Mouse (Mus musculus) hindbrain, embryonic 13.5 days (tissue): ENCODE results near the gene Otop3. TPM values are rescaled to one million over a fixed set of nuclear protein-coding genes. Genes with fewer than 3 reads are reported as not detected.
"Not testable (repeated sequence)": the region's sequence is repeated elsewhere in the genome, so short reads cannot be mapped to it uniquely, and the experiment has no call there.

ENCODE experiments used
- ATAC-seq: fragments of 200-750 bp; cut with Nextera tagmentation; 2 replicates; pipeline ENCODE4 v1.8.0; 2017; ENCODE audit warnings: moderate TSS enrichment; ENCODE audit not compliant: low FRiP score
- H3K27ac ChIP-seq: fragments of 300-500 bp; sonication (generic); 2 replicates; pipeline ENCODE4 v1.5.1; 2015; ENCODE audit warnings: inconsistent platforms, mild to moderate bottlenecking, moderate library complexity
- H3K27me3 ChIP-seq: fragments of 300-500 bp; sonication (generic); 2 replicates; pipeline ENCODE4 v1.6.1; 2015; ENCODE audit warnings: mild to moderate bottlenecking, inconsistent platforms
- H3K36me3 ChIP-seq: fragments of 300-500 bp; sonication (generic); 2 replicates; pipeline ENCODE4 v1.6.1; 2015; ENCODE audit warnings: mild to moderate bottlenecking, inconsistent platforms
- H3K4me1 ChIP-seq: fragments of 300-500 bp; sonication (generic); replicated peaks from 2 replicates; pipeline ENCODE4 v1.6.1; 2015; ENCODE audit warnings: inconsistent platforms
- H3K4me2 ChIP-seq: fragments of 300-500 bp; sonication (generic); 2 replicates; pipeline ENCODE4 v1.6.1; 2015; ENCODE audit warnings: inconsistent platforms, mild to moderate bottlenecking, moderate library complexity
- H3K4me3 ChIP-seq: fragments of 300-500 bp; sonication (generic); 2 replicates; pipeline ENCODE4 v1.5.1; 2015; ENCODE audit warnings: mild to moderate bottlenecking, inconsistent platforms
- H3K9ac ChIP-seq: fragments of 300-500 bp; sonication (generic); 2 replicates; pipeline ENCODE4 v1.6.1; 2015; ENCODE audit warnings: mild to moderate bottlenecking, inconsistent platforms
- H3K9me3 ChIP-seq: fragments of 300-500 bp; sonication (generic); 2 replicates; pipeline ENCODE4 v1.6.1; 2016; ENCODE audit warnings: inconsistent platforms
- WGBS: fragments of 180-500 bp; shearing (Covaris S2); methylation state at CpG from one replicate; pipeline ENCODE4 v1.1.7; 2015; 5-methylcytosine and 5-hydroxymethylcytosine counted together
- polyA plus RNA-seq: library from polyadenylated mRNA; unstranded; fragments of >200 nt; fragmentation: Nextera tagmentation; extraction: Ambion mirVana; gene quantifications from 2 replicates; pipeline ENCODE4 v1.2.1, GENCODE M21; 2015

Otop3 gene
- polyA plus RNA-seq, 1 experiment from 2014 or later, result 1.1 TPM

GRCm38 (mm10) chr11:115383701-115384474, 49.4 kb downstream of the Otop3 start:
- Histone ChIP-seq H3K27ac (peak overlapping the region; percentile 97), H3K4me2 (peak overlapping the region; percentile 93), H3K36me3 (no peaks in the 10 kb centered on the region; the same call in 1 of the 2 replicates), H3K4me1 (peaks cover 50% of the 10 kb centered on the region), H3K9ac (peak overlapping the region; percentile 97), H3K4me3 (peak overlapping the region; percentile 86), H3K9me3 (no peaks in the 10 kb centered on the region), H3K27me3 (no peaks in the 10 kb centered on the region)
- 36% methylated on average over 16 of the region's 16 CpGs for WGBS
- 0 out of 2 replicates have a peak, but pooled peaks have one; percentile 19 for ATAC-seq

GRCm38 (mm10) chr11:115384587-115384986, 50.1 kb downstream of the Otop3 start:
- no peaks in the 10 kb centered on the region for H3K27me3 ChIP-seq
- H3K4me3 ChIP-seq, result peak overlapping the region; percentile 86; the same call in 1 of the 2 replicates
- WGBS, result 81% methylated on average over 5 of the region's 5 CpGs
- peak overlapping the region; percentile 93 for H3K4me2 ChIP-seq
- ATAC-seq, result no peak
- peaks cover 50% of the 10 kb centered on the region for H3K4me1 ChIP-seq
- no peaks in the 10 kb centered on the region for H3K9me3 ChIP-seq
- H3K27ac ChIP-seq, result peak overlapping the region; percentile 97
- H3K9ac ChIP-seq, result peak overlapping the region; percentile 97; the same call in 1 of the 2 replicates
- H3K36me3 ChIP-seq, result peaks cover 2% of the 10 kb centered on the region

DNA sequence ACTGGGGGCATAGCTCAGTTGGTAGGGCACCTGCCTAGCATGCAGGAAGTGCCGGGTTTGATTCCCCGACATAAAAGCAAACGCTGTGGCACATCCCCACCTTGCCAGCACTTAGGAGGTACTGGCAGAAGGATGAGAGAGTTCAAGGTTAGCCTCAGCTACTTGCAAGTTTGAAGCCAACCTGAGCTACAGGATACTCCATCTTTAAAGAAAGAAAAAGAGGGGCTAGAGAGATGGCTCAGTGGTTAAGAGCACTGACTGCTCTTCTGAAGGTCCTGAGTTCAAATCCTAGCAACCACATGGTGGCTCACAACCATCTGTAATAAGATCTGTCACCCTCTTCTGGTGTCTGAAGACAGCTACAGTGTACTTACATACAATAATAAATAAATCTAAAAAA, 52.3 kb downstream of the Otop3 start:
- Histone ChIP-seq H3K36me3 (peaks cover 23% of the 10 kb centered on the region), H3K4me1 (peaks cover 45% of the 10 kb centered on the region)
- H3K4me3 ChIP-seq, H3K9me3 ChIP-seq, H3K27ac ChIP-seq, H3K9ac ChIP-seq, H3K4me2 ChIP-seq, H3K27me3 ChIP-seq, ATAC-seq: not testable (repeated sequence)
- 85% methylated on average over 3 of the region's 3 CpGs for WGBS

DNA sequence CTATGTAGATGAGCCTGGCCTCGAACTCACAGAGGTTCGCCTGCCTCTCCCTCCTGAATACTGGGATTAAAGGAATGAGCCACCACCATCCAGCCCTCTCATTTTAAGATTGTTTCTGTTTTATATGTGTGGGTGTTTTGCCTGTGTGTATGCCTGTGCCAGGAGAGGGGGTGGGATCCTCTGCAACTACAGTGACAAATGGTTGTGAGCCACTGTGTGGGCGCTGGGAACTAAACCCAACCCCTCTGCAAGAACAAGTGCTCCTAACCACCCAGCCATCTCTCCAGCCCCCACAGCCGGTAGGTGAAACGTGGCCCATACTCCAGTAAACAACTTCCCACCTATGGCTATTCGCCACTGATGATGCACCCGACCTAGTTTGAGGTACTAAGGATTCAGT, 56.8 kb downstream of the Otop3 start:
- ATAC-seq, result no peak
- Histone ChIP-seq H3K36me3 (peaks cover 68% of the 10 kb centered on the region), H3K27me3 (0 out of 2 replicates have a peak, but pooled peaks cover 3% of the 10 kb centered on the region), H3K4me1 (peaks cover 6% of the 10 kb centered on the region), H3K4me3 (no peak overlapping the region), H3K9me3 (no peaks in the 10 kb centered on the region), H3K27ac (no peak overlapping the region), H3K4me2 (no peak overlapping the region), H3K9ac (no peak overlapping the region)
- WGBS, result 91% methylated on average over 7 of the region's 7 CpGs

- H3K4me2 ChIP-seq, result no peak overlapping the region
- WGBS, result 68% methylated on average over 33 of the region's 34 CpGs
- no peak; the same call in 1 of the 2 replicates for ATAC-seq
These were observed 59.3 kb downstream of the Otop3 start for GRCm38 (mm10) chr11:115393721-115394325.

More at GRCm38 (mm10) chr11:115393721-115394325, 59.3 kb downstream of the Otop3 start:
- Histone ChIP-seq H3K36me3 (peaks cover 74% of the 10 kb centered on the region), H3K4me1 (no peaks in the 10 kb centered on the region), H3K4me3 (no peak overlapping the region), H3K9me3 (no peaks in the 10 kb centered on the region), H3K27me3 (0 out of 2 replicates have a peak, but pooled peaks cover 3% of the 10 kb centered on the region), H3K27ac (no peak overlapping the region), H3K9ac (no peak overlapping the region)

Other genes starting within 250 kb of the Otop3 start
- 0.99 and 1.4 TPM in 2 replicates for gene Rab37, start 243.3 kb upstream of the Otop3 start, polyA plus RNA-seq
- 0.12 and 0.27 TPM in 2 replicates for gene Cd300lf, start 200.7 kb upstream of the Otop3 start, polyA plus RNA-seq
- gene Slc9a3r1, start 171.4 kb upstream of the Otop3 start, polyA plus RNA-seq, result 42.2 and 55.2 TPM in 2 replicates
- 11.2 and 12.1 TPM in 2 replicates for gene Tmem104, start 147.2 kb upstream of the Otop3 start, polyA plus RNA-seq
- gene Nat9, start 146.9 kb upstream of the Otop3 start, polyA plus RNA-seq, result 21.5 and 22.0 TPM in 2 replicates
- 0.22 TPM in 2 replicates for gene Grin2c, start 67.5 kb upstream of the Otop3 start, polyA plus RNA-seq
- gene Fdxr, start 57.7 kb upstream of the Otop3 start, polyA plus RNA-seq, result 18.1 and 20.8 TPM in 2 replicates
- 0.73 and 0.79 TPM in 2 replicates for gene Fads6, start 37.1 kb upstream of the Otop3 start, polyA plus RNA-seq
- not detected in 2 replicates for gene Otop2, start 27.6 kb upstream of the Otop3 start, polyA plus RNA-seq
- gene Ush1g, start 12.7 kb upstream of the Otop3 start, polyA plus RNA-seq, result 0.06 and 0.14 TPM in 2 replicates
- gene Hid1, start 33.0 kb downstream of the Otop3 start, polyA plus RNA-seq, result 41.8 and 42.9 TPM in 2 replicates
- gene Cdr2l, start 47.2 kb downstream of the Otop3 start, polyA plus RNA-seq, result 22.4 and 23.2 TPM in 2 replicates
- 196 and 205 TPM in 2 replicates for gene Mrpl58, start 69.0 kb downstream of the Otop3 start, polyA plus RNA-seq
- 945 and 956 TPM in 2 replicates for gene Atp5h, start 85.2 kb downstream of the Otop3 start, polyA plus RNA-seq
- gene Kctd2, start 85.4 kb downstream of the Otop3 start, polyA plus RNA-seq, result 17.7 and 22.2 TPM in 2 replicates
- not detected in 2 replicates for gene Trim80, start 105.8 kb downstream of the Otop3 start, polyA plus RNA-seq
- gene Slc16a5, start 127.7 kb downstream of the Otop3 start, polyA plus RNA-seq, result 0.19 TPM in 1 of 2 replicates, not detected in the other
- gene Armc7, start 140.9 kb downstream of the Otop3 start, polyA plus RNA-seq, result 16.9 and 18.0 TPM in 2 replicates
- gene Nt5c, start 157.1 kb downstream of the Otop3 start, polyA plus RNA-seq, result 104 and 105 TPM in 2 replicates
- gene Jpt1, start 179.7 kb downstream of the Otop3 start, polyA plus RNA-seq, result 1,452 and 1,454 TPM in 2 replicates
- 1,174 and 1,182 TPM in 2 replicates for gene Sumo2, start 201.5 kb downstream of the Otop3 start, polyA plus RNA-seq
- 109 and 110 TPM in 2 replicates for gene Nup85, start 229.7 kb downstream of the Otop3 start, polyA plus RNA-seq